Mouse (Mus musculus): ENCODE measurements at regions not wholly inside any gene's neighbourhood (a gene's known extent, or its start where the extent isn't known, plus 50 kb on each side); places are given as distances from the start of the nearest gene placed in this dataset.
"Not testable (repeated sequence)": the region's sequence is repeated elsewhere in the genome, so short reads cannot be mapped to it uniquely, and the experiment has no call there.

- Histone ChIP-seq H3K9me3 (replicated peaks) (no peaks in the 10 kb centered on the region), H3K4me1 (no peaks in the 10 kb centered on the region), H3K4me3 (no peak overlapping the region), H3K27ac (no peak overlapping the region), H3K27me3 (replicated peaks) (no peaks in the 10 kb centered on the region), H3K4me2 (no peak overlapping the region), H3K36me3 (no peaks in the 10 kb centered on the region), H3K9ac (no peak overlapping the region)
- 64% methylated on average over 7 of the region's 7 CpGs for WGBS (ENCODE audit: insufficient replicate concordance)
- no peak for ATAC-seq
Observed at GRCm38 (mm10) chr4:143055371-143055770, 157.4 kb downstream of the Prdm2 start.

GRCm38 (mm10) chr4:143053029-143053428 lies 159.8 kb downstream of the Prdm2 start:
- no peaks in the 10 kb centered on the region for H3K27me3 ChIP-seq (replicated peaks)
- ATAC-seq, result no peak
- no peaks in the 10 kb centered on the region for H3K4me1 ChIP-seq
- 79% methylated on average over 5 of the region's 5 CpGs for WGBS (ENCODE audit: insufficient replicate concordance)
- H3K4me2 ChIP-seq, result no peak overlapping the region
- H3K27ac ChIP-seq, result no peak overlapping the region
- no peaks in the 10 kb centered on the region for H3K36me3 ChIP-seq
- H3K4me3 ChIP-seq, result no peak overlapping the region
- no peaks in the 10 kb centered on the region for H3K9me3 ChIP-seq (replicated peaks)
- no peak overlapping the region for H3K9ac ChIP-seq

- 72% methylated on average over 1 of the region's 1 CpGs for WGBS (ENCODE audit: insufficient replicate concordance)
- no peaks in the 10 kb centered on the region for H3K9me3 ChIP-seq (replicated peaks)
- no peaks in the 10 kb centered on the region for H3K36me3 ChIP-seq
- no peaks in the 10 kb centered on the region for H3K4me1 ChIP-seq
- H3K9ac ChIP-seq, result no peak overlapping the region
- H3K27ac ChIP-seq, result no peak overlapping the region
- no peaks in the 10 kb centered on the region for H3K27me3 ChIP-seq (replicated peaks)
- no peak for ATAC-seq
- no peak overlapping the region for H3K4me2 ChIP-seq
- no peak overlapping the region for H3K4me3 ChIP-seq
Observed at GRCm38 (mm10) chr4:143051205-143051604, 161.6 kb downstream of the Prdm2 start.

GRCm38 (mm10) chr4:143045245-143045644 lies 167.6 kb downstream of the Prdm2 start:
- Histone ChIP-seq H3K4me3 (no peak overlapping the region), H3K9ac (no peak overlapping the region), H3K27me3 (replicated peaks) (0 out of 2 replicates have a peak, but pooled peaks cover 3% of the 10 kb centered on the region), H3K4me1 (no peaks in the 10 kb centered on the region), H3K27ac (no peak overlapping the region), H3K36me3 (no peaks in the 10 kb centered on the region), H3K9me3 (replicated peaks) (no peaks in the 10 kb centered on the region), H3K4me2 (no peak overlapping the region)
- 42% methylated on average over 7 of the region's 7 CpGs for WGBS (ENCODE audit: insufficient replicate concordance)
- ATAC-seq, result no peak

- no peak for ATAC-seq
- 57% methylated on average over 6 of the region's 6 CpGs for WGBS (ENCODE audit: insufficient replicate concordance)
Observed at GRCm38 (mm10) chr4:143042806-143043205, 170.0 kb downstream of the Prdm2 start.

GRCm38 (mm10) chr4:143038626-143039025 lies 174.2 kb downstream of the Prdm2 start:
- WGBS (ENCODE audit: insufficient replicate concordance), result 71% methylated on average over 9 of the region's 9 CpGs
- no peak overlapping the region for H3K9ac ChIP-seq
- H3K27me3 ChIP-seq (replicated peaks), result 0 out of 2 replicates have a peak, but pooled peaks cover 3% of the 10 kb centered on the region
- no peak for ATAC-seq
- no peaks in the 10 kb centered on the region for H3K36me3 ChIP-seq
- H3K4me3 ChIP-seq, result no peak overlapping the region
- H3K27ac ChIP-seq, result no peak overlapping the region
- no peak overlapping the region for H3K4me2 ChIP-seq
- no peaks in the 10 kb centered on the region for H3K4me1 ChIP-seq
- no peaks in the 10 kb centered on the region for H3K9me3 ChIP-seq (replicated peaks)

More at GRCm38 (mm10) chr4:143042806-143043205, 170.0 kb downstream of the Prdm2 start:
- Histone ChIP-seq H3K4me1 (no peaks in the 10 kb centered on the region), H3K9me3 (replicated peaks) (no peaks in the 10 kb centered on the region), H3K27ac (no peak overlapping the region), H3K4me2 (no peak overlapping the region), H3K9ac (no peak overlapping the region), H3K27me3 (replicated peaks) (0 out of 2 replicates have a peak, but pooled peaks cover 3% of the 10 kb centered on the region), H3K36me3 (no peaks in the 10 kb centered on the region), H3K4me3 (no peak overlapping the region)

GRCm38 (mm10) chr4:143036704-143037103 lies 176.1 kb downstream of the Prdm2 start:
- no peaks in the 10 kb centered on the region for H3K4me1 ChIP-seq
- no peaks in the 10 kb centered on the region for H3K27me3 ChIP-seq (replicated peaks)
- no peak overlapping the region for H3K9ac ChIP-seq
- no peak overlapping the region for H3K4me2 ChIP-seq
- no peak overlapping the region for H3K27ac ChIP-seq
- H3K4me3 ChIP-seq, result no peak overlapping the region
- no peaks in the 10 kb centered on the region for H3K36me3 ChIP-seq
- WGBS (ENCODE audit: insufficient replicate concordance), result 54% methylated on average over 4 of the region's 4 CpGs
- ATAC-seq, result no peak
- H3K9me3 ChIP-seq (replicated peaks), result no peaks in the 10 kb centered on the region

GRCm38 (mm10) chr4:143035089-143035488 lies 177.7 kb downstream of the Prdm2 start:
- H3K4me3 ChIP-seq; H3K36me3 ChIP-seq; H3K9ac ChIP-seq; H3K27me3 ChIP-seq (replicated peaks); H3K4me2 ChIP-seq; ATAC-seq; H3K27ac ChIP-seq; H3K4me1 ChIP-seq; H3K9me3 ChIP-seq (replicated peaks): not testable (repeated sequence)
- 32% methylated on average over 2 of the region's 2 CpGs for WGBS (ENCODE audit: insufficient replicate concordance)

- not testable (repeated sequence) for H3K4me2 ChIP-seq; ATAC-seq; H3K36me3 ChIP-seq; H3K4me1 ChIP-seq; H3K4me3 ChIP-seq; H3K9ac ChIP-seq; H3K9me3 ChIP-seq (replicated peaks); H3K27me3 ChIP-seq (replicated peaks); H3K27ac ChIP-seq
- 55% methylated on average over 2 of the region's 2 CpGs for WGBS (ENCODE audit: insufficient replicate concordance)
Observed at GRCm38 (mm10) chr4:143034324-143034723, 178.5 kb downstream of the Prdm2 start.

- H3K9me3 ChIP-seq (replicated peaks); H3K4me1 ChIP-seq; H3K36me3 ChIP-seq; H3K27me3 ChIP-seq (replicated peaks); H3K4me2 ChIP-seq; H3K27ac ChIP-seq; ATAC-seq; H3K4me3 ChIP-seq; H3K9ac ChIP-seq: not testable (repeated sequence)
- WGBS (ENCODE audit: insufficient replicate concordance), result 53% methylated on average over 4 of the region's 4 CpGs
Observed at GRCm38 (mm10) chr4:143029813-143030212, 183.0 kb downstream of the Prdm2 start.

GRCm38 (mm10) chr4:143027292-143027691 lies 185.5 kb downstream of the Prdm2 start:
- Histone ChIP-seq H3K27me3 (replicated peaks) (no peaks in the 10 kb centered on the region), H3K4me1 (no peaks in the 10 kb centered on the region), H3K9me3 (replicated peaks) (0 out of 2 replicates have a peak, but pooled peaks cover 3% of the 10 kb centered on the region), H3K27ac (no peak overlapping the region), H3K9ac (no peak overlapping the region), H3K4me2 (no peak overlapping the region), H3K36me3 (no peaks in the 10 kb centered on the region), H3K4me3 (no peak overlapping the region)
- WGBS (ENCODE audit: insufficient replicate concordance), result 10% methylated on average over 5 of the region's 5 CpGs
- no peak for ATAC-seq

- no peaks in the 10 kb centered on the region for H3K9me3 ChIP-seq (replicated peaks)
- no peaks in the 10 kb centered on the region for H3K36me3 ChIP-seq
- H3K27ac ChIP-seq, result no peak overlapping the region
- no peak overlapping the region for H3K9ac ChIP-seq
- H3K4me1 ChIP-seq, result no peaks in the 10 kb centered on the region
- no peak overlapping the region for H3K4me2 ChIP-seq
- peaks cover 13% of the 10 kb centered on the region; the same call in 1 of the 2 replicates for H3K27me3 ChIP-seq (replicated peaks)
- H3K4me3 ChIP-seq, result no peak overlapping the region
- no peak for ATAC-seq
- 41% methylated on average over 10 of the region's 10 CpGs for WGBS (ENCODE audit: insufficient replicate concordance)
Observed at GRCm38 (mm10) chr4:143021242-143021881, 191.4 kb downstream of the Prdm2 start.

GRCm38 (mm10) chr4:143020658-143021057 lies 192.1 kb downstream of the Prdm2 start:
- H3K9me3 ChIP-seq (replicated peaks), result no peaks in the 10 kb centered on the region
- no peaks in the 10 kb centered on the region for H3K36me3 ChIP-seq
- H3K4me3 ChIP-seq, result no peak overlapping the region
- 49% methylated on average over 4 of the region's 4 CpGs for WGBS (ENCODE audit: insufficient replicate concordance)
- no peak for ATAC-seq
- H3K9ac ChIP-seq, result no peak overlapping the region
- H3K27ac ChIP-seq, result no peak overlapping the region
- H3K27me3 ChIP-seq (replicated peaks), result peaks cover 13% of the 10 kb centered on the region; the same call in 1 of the 2 replicates
- H3K4me1 ChIP-seq, result no peaks in the 10 kb centered on the region
- H3K4me2 ChIP-seq, result no peak overlapping the region

Data from liver, embryonic 12.5 days (tissue).